ENCODE assay signal across 8 mouse cellular contexts in genomic region chr11:95609924-95610323, GRCm38 (mm10). TPM values are rescaled to one million over a fixed set of nuclear protein-coding genes. Genes with fewer than 3 reads are reported as not detected.
DNase-seq lines count a peak whose midpoint lies in the region; ATAC-seq and TF ChIP-seq lines count a peak whose summit lies in the region.

No protein-coding gene starts in this region.

- TF ChIP-seq CTCF in gastrocnemius, adult 2 months (IDR thresholded peaks at IDR 0.05), result no peak
- TF ChIP-seq CTCF in lung, postnatal 0 days (IDR thresholded peaks at IDR 0.05), result no peak
- TF ChIP-seq CTCF in stomach, postnatal 0 days (IDR thresholded peaks at IDR 0.05; ENCODE audit: low read depth), result no peak

- H3K9ac ChIP-seq in lung, postnatal 0 days (replicated peaks; ENCODE audit: low read depth), result no peak overlapping the region
- H3K9ac ChIP-seq in limb, embryonic 15.5 days, result no peak overlapping the region
- H3K9ac ChIP-seq in stomach, postnatal 0 days (ENCODE audit: low read length), result 0 out of 2 replicates have a peak overlapping the region, but pooled peaks have one; percentile 13

- no peaks in the 10 kb centered on the region for H3K27me3 ChIP-seq in lung, postnatal 0 days (replicated peaks; ENCODE audit: insufficient read depth, low read length)
- H3K27me3 ChIP-seq in limb, embryonic 15.5 days, result 0 out of 2 replicates have a peak, but pooled peaks cover 3% of the 10 kb centered on the region
- H3K27me3 ChIP-seq in stomach, postnatal 0 days (ENCODE audit: control insufficient read depth, insufficient read depth, low read length), result no peaks in the 10 kb centered on the region

- ATAC-seq in lung, postnatal 0 days, result no peak
- ATAC-seq in limb, embryonic 15.5 days (ENCODE audit: insufficient number of reproducible peaks, low FRiP score, low TSS enrichment, low read depth), result no peak
- ATAC-seq in stomach, postnatal 0 days (ENCODE audit: low FRiP score, low TSS enrichment), result no peak

- H3K36me3 ChIP-seq in lung, postnatal 0 days (ENCODE audit: insufficient read depth, low read length), result no peaks in the 10 kb centered on the region
- H3K36me3 ChIP-seq in limb, embryonic 15.5 days, result no peaks in the 10 kb centered on the region
- H3K36me3 ChIP-seq in stomach, postnatal 0 days (ENCODE audit: control insufficient read depth, insufficient read depth, low read length), result no peaks in the 10 kb centered on the region

- no peaks in the 10 kb centered on the region for H3K4me1 ChIP-seq in lung, postnatal 0 days (ENCODE audit: insufficient read depth, low read depth, low read length)
- peaks cover 28% of the 10 kb centered on the region for H3K4me1 ChIP-seq in limb, embryonic 15.5 days
- no peaks in the 10 kb centered on the region for H3K4me1 ChIP-seq in stomach, postnatal 0 days (replicated peaks; ENCODE audit: control insufficient read depth, insufficient read depth)

- H3K4me2 ChIP-seq in lung, postnatal 0 days (replicated peaks; ENCODE audit: low read depth, low read length), result peak overlapping the region; percentile 45
- H3K4me2 ChIP-seq in limb, embryonic 15.5 days, result peak overlapping the region; percentile 37
- peak overlapping the region; percentile 48 for H3K4me2 ChIP-seq in stomach, postnatal 0 days (replicated peaks; ENCODE audit: low read depth)

- intact Hi-C loops in gastrocnemius, adult 2 months (cut with DNase I), result no loop called here

- WGBS in lung, postnatal 0 days, result 51% methylated on average over 8 of the region's 8 CpGs
- 37% methylated on average over 8 of the region's 8 CpGs for WGBS in limb, embryonic 15.5 days
- WGBS in stomach, postnatal 0 days, result 38% methylated on average over 8 of the region's 8 CpGs

- H3K27ac ChIP-seq in gastrocnemius, adult 2 months, result no peak overlapping the region
- no peak overlapping the region for H3K27ac ChIP-seq in lung, postnatal 0 days (ENCODE audit: low read length)
- no peak overlapping the region for H3K27ac ChIP-seq in limb, embryonic 15.5 days
- H3K27ac ChIP-seq in stomach, postnatal 0 days (replicated peaks), result peak overlapping the region; percentile 56

- H3K4me3 ChIP-seq in gastrocnemius, adult 2 months, result peak overlapping the region; percentile 59
- H3K4me3 ChIP-seq in lung, postnatal 0 days (ENCODE audit: low read depth, low read length), result no peak overlapping the region
- peak overlapping the region; percentile 17 for H3K4me3 ChIP-seq in limb, embryonic 15.5 days
- peak overlapping the region; percentile 20 for H3K4me3 ChIP-seq in stomach, postnatal 0 days (ENCODE audit: low read depth, low read length)

- H3K9me3 ChIP-seq in lung, postnatal 0 days (ENCODE audit: low read length), result no peaks in the 10 kb centered on the region
- H3K9me3 ChIP-seq in limb, embryonic 15.5 days, result no peaks in the 10 kb centered on the region
- no peaks in the 10 kb centered on the region for H3K9me3 ChIP-seq in stomach, postnatal 0 days (ENCODE audit: control insufficient read depth, low read length)

- no peak for TF ChIP-seq EP300 in lung, postnatal 0 days (IDR thresholded peaks at IDR 0.05)
- TF ChIP-seq EP300 in stomach, postnatal 0 days (optimal IDR thresholded peaks at IDR 0.05), result no peak

- DNase-seq in gastrocnemius, adult 2 months, result no peak
- no peak for DNase-seq in gastrocnemius, adult 8-10 months (ENCODE audit: low spot score in 2 of 2)
- no peak for DNase-seq in lung, postnatal 0 days (ENCODE audit: low spot score)
- DNase-seq in lung, postnatal 36 days, result no peak
- no peak for DNase-seq in stomach, postnatal 0 days (ENCODE audit: low spot score)
- DNase-seq in urinary bladder, postnatal 36 days (ENCODE audit: low spot score in 2 of 2), result no peak
- no peak for DNase-seq in thymus, postnatal 25 days

RNA-seq across cellular contexts. Expression of gene Ngfr, which starts 22.4 kb away (rescaled TPM):
- under 1 TPM; 0.13 to 0.31 TPM for total RNA-seq in gastrocnemius, adult 2 months (2021)
- total RNA-seq in gastrocnemius, adult 8-10 months (2022), result 1 to 10 TPM in 1 of 4 experiments, under 1 TPM in 3; 0.12 to 1.0 (median 0.29) TPM
- polyA plus RNA-seq in lung, postnatal 0 days (2015; fragmentation: Nextera tagmentation; extraction: Ambion mirVana), result 0.43 and 0.50 TPM in 2 replicates
- 34.0 and 45.2 TPM in 2 replicates for polyA plus RNA-seq in limb, embryonic 15.5 days (2015; fragmentation: Nextera tagmentation; extraction: Ambion mirVana)
- 3.9 and 4.8 TPM in 2 replicates for polyA plus RNA-seq in stomach, postnatal 0 days (2015; fragmentation: Nextera tagmentation; extraction: Ambion mirVana)

RNA-seq across cellular contexts. Expression of gene Phb, which starts 56.8 kb away (rescaled TPM):
- 100 to 1,000 TPM; 162 to 201 TPM for total RNA-seq in gastrocnemius, adult 2 months (2021)
- 100 to 1,000 TPM; 142 to 193 (median 171) TPM for total RNA-seq in gastrocnemius, adult 8-10 months (2022)
- 94.7 and 95.1 TPM in 2 replicates for polyA plus RNA-seq in lung, postnatal 0 days (2015; fragmentation: Nextera tagmentation; extraction: Ambion mirVana)
- 195 and 220 TPM in 2 replicates for polyA plus RNA-seq in limb, embryonic 15.5 days (2015; fragmentation: Nextera tagmentation; extraction: Ambion mirVana)
- 190 and 202 TPM in 2 replicates for polyA plus RNA-seq in stomach, postnatal 0 days (2015; fragmentation: Nextera tagmentation; extraction: Ambion mirVana)
